Mouse (Mus musculus): ENCODE measurements around the gene Miga1.

GRCm38 (mm10) chr3:152332104-152332503 lies 8.1 kb downstream of the Miga1 start:
- TF ChIP-seq CTCF (IDR thresholded peaks at IDR 0.05; ENCODE audit: low read depth) (no peak), EP300 (optimal IDR thresholded peaks at IDR 0.05) (no peak)

All from stomach, postnatal 0 days (tissue).